Mouse (Mus musculus) C2C12 (cell line): ENCODE data around the gene Gpr137c.

Experiments used
- CTCF ChIP-seq: IDR thresholded peaks from one replicate; pipeline ENCODE4 v1.5.1; 2011; ENCODE audit not compliant: control insufficient read depth, insufficient read depth, insufficient read length
- MYOD1 ChIP-seq: IDR thresholded peaks from one replicate; pipeline ENCODE4 v1.6.1; 2011; ENCODE audit warnings: low read depth; ENCODE audit not compliant: control insufficient read depth, insufficient read length
- MYOG ChIP-seq: IDR thresholded peaks from one replicate; pipeline ENCODE4 v1.6.1; 2011; ENCODE audit not compliant: control insufficient read depth, insufficient read length; ENCODE audit errors: extremely low read depth
- USF1 ChIP-seq: IDR thresholded peaks from one replicate; pipeline ENCODE4 v1.6.1; 2011; ENCODE audit warnings: low read depth, mild to moderate bottlenecking, control low read depth, moderate library complexity

- TF ChIP-seq CTCF: no peak
- TF ChIP-seq MYOG: no peak
- TF ChIP-seq MYOD1: no peak
- TF ChIP-seq USF1: no peak
Observed at GRCm38 (mm10) chr14:45304389-45304788, 84.9 kb downstream of the Gpr137c start.
